In genomic region chr13:93237677-93238398, GRCm38 (mm10) we compare ENCODE assay signal across 9 mouse cellular contexts. TPM values are rescaled to one million over a fixed set of nuclear protein-coding genes. Genes with fewer than 3 reads are reported as not detected.
DNase-seq lines count a peak whose midpoint lies in the region; ATAC-seq and TF ChIP-seq lines count a peak whose summit lies in the region.
"Had no signal": no experiment of that assay in that cellular context is flagged by ENCODE, and none has a peak within 500 bp of the region (broad histone marks: within the 10 kb centered on the region; RNA-seq: fewer than 3 reads in every experiment).

No protein-coding gene starts in this region.

- 76% methylated on average over 9 of the region's 9 CpGs for WGBS in forebrain, embryonic 16.5 days

- intact Hi-C loops in heart, postnatal 25 days (cut with DNase I), result no loop called here
- intact Hi-C loops in left cerebral cortex, postnatal 36 days (cut with DNase I), result no loop called here

- H3K27me3 ChIP-seq in forebrain, embryonic 16.5 days (replicated peaks; ENCODE audit: control insufficient read depth, insufficient read depth, low read length), result no peaks in the 10 kb centered on the region

- H3K9ac ChIP-seq in forebrain, embryonic 16.5 days (replicated peaks; ENCODE audit: low read depth, low read length), result no peak overlapping the region

- peak; percentile 90 for DNase-seq in heart, adult 11 months
- DNase-seq in heart, postnatal 25 days (ENCODE audit: low spot score), result no peak
- DNase-seq in kidney, adult 9 months, result peak; percentile 69
- DNase-seq in urinary bladder, postnatal 14 days (ENCODE audit: low spot score), result no peak
- no peak for DNase-seq in left cerebral cortex, postnatal 36 days (ENCODE audit: low spot score in 2 of 2)

- H3K4me1 ChIP-seq in bone marrow macrophage, adult 2 months (ENCODE audit: control insufficient read depth, insufficient read depth, low read length), result peaks cover 26% of the 10 kb centered on the region
- H3K4me1 ChIP-seq in forebrain, embryonic 16.5 days (replicated peaks; ENCODE audit: control insufficient read depth, insufficient read depth, low read length), result no peaks in the 10 kb centered on the region

- H3K27ac ChIP-seq in bone marrow macrophage, adult 2 months (ENCODE audit: insufficient read depth, low read depth, low read length), result peak overlapping the region; percentile 90
- H3K27ac ChIP-seq in forebrain, embryonic 16.5 days (ENCODE audit: low read length), result no peak overlapping the region

- no peak for TF ChIP-seq CTCF in bone marrow macrophage, adult 2 months (IDR thresholded peaks at IDR 0.05; ENCODE audit: low read depth, low read length)

- no peaks in the 10 kb centered on the region for H3K9me3 ChIP-seq in forebrain, embryonic 16.5 days (ENCODE audit: control insufficient read depth, low read length)

- H3K4me3 ChIP-seq in bone marrow macrophage, adult 2 months (ENCODE audit: insufficient read depth, low read length), result no peak overlapping the region
- H3K4me3 ChIP-seq in forebrain, embryonic 16.5 days (replicated peaks; ENCODE audit: low read length), result no peak overlapping the region
- H3K4me3 ChIP-seq: erythroblast, embryonic 14.5 days had no signal

- ATAC-seq in megakaryocyte progenitor cell, adult 5-6 weeks (replicated peaks; ENCODE audit: poor library complexity), result peak; percentile 75
- no peak for ATAC-seq in forebrain, embryonic 16.5 days

- H3K36me3 ChIP-seq in forebrain, embryonic 16.5 days (ENCODE audit: control insufficient read depth, insufficient read depth), result no peaks in the 10 kb centered on the region

- H3K4me2 ChIP-seq in forebrain, embryonic 16.5 days (ENCODE audit: low read length), result no peak overlapping the region

- no peak for TF ChIP-seq POLR2A in bone marrow macrophage, adult 2 months (IDR thresholded peaks at IDR 0.05; ENCODE audit: borderline replicate concordance, low read depth, low read length)

RNA-seq across cellular contexts. Expression of gene Tent2, which starts 45.7 kb away (rescaled TPM):
- 10 to 100 TPM; 12.0 to 12.3 TPM for total RNA-seq in heart, postnatal 25 days (2021)
- polyA plus RNA-seq in bone marrow macrophage, adult 2 months (2012; ENCODE audit: insufficient read depth, insufficient read length, missing spikeins), result 117 and 162 TPM in 2 replicates
- total RNA-seq in megakaryocyte progenitor cell, adult 5-6 weeks (2015), result 121 and 124 TPM in 2 replicates
- total RNA-seq in megakaryocyte progenitor cell, adult 5-6 weeks (2017), result 34.7 and 51.1 TPM in 2 replicates
- 10 to 100 TPM; 23.8 to 29.4 TPM for total RNA-seq in left cerebral cortex, postnatal 36 days (2021)
- 47.2 and 49.7 TPM in 2 replicates for polyA plus RNA-seq in forebrain, embryonic 16.5 days (2015; fragmentation: Nextera tagmentation; extraction: Ambion mirVana)

Comparison
In these comparisons a context has a peak if more than half of its experiments do, and no peak if none do; other contexts are left out.
1. DNase-seq: peak in heart, adult 11 months (single experiment) and kidney, adult 9 months (single experiment); none in heart, postnatal 25 days (single experiment), urinary bladder, postnatal 14 days (single experiment) and left cerebral cortex, postnatal 36 days (0 of 2).